Mouse (Mus musculus) E14TG2a.4 (cell line): ENCODE data around the gene Eef1a1.

ENCODE experiments used
- CTCF ChIP-seq: conservative IDR thresholded peaks from 2 replicates; pipeline ENCODE4 v1.5.1; 2014; ENCODE audit warnings: low read length
- NANOG ChIP-seq: IDR thresholded peaks from 2 replicates; pipeline ENCODE4 v1.6.1; 2014; ENCODE audit warnings: borderline replicate concordance, low read length, mixed read lengths

DNA sequence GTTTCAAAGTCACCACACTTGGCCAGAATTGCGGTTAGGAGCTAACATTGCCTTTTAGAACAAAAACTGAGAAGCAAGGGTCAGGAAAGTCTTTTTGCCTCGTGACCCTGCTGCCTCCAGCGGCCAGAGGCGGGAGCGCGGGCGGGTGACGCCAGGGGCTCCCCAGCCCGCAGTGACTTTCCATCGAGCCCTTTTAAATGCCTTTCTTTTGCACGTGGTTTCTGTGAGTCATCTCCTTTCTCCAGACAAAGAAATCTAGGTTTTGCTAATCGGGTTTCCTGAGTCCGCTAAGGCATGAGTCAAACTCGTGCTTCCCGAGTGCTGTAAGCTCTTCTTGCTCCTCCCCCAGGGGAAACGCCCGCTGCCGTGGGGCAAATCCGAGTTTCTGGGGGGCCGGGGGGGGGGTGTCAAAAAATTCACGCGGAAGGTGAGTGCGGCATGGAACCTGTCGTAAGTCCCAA lies 38.4 kb upstream of the Eef1a1 start:
- TF ChIP-seq CTCF = no peak; the same call in 1 of the 2 replicates
- no peak for TF ChIP-seq NANOG
